Mouse (Mus musculus) liver, postnatal 0 days (tissue): ENCODE results near the gene Gm20388. TPM values are rescaled to one million over a fixed set of nuclear protein-coding genes. Genes with fewer than 3 reads are reported as not detected.

Experiments
- ATAC-seq: fragments of 200-750 bp; cut with Nextera tagmentation; 2 replicates; pipeline ENCODE4 v1.8.0; 2017; ENCODE audit warnings: mild to moderate bottlenecking, moderate library complexity
- DNase-seq: peaks from one replicate; pipeline ENCODE4 v3.0.0-alpha.2; 2016
- H3K27ac ChIP-seq: fragments of 300-500 bp; sonication (generic); 2 replicates; pipeline ENCODE4 v1.5.1; 2014; ENCODE audit warnings: antibody characterized with exemption, moderate library complexity, mild to moderate bottlenecking, low read depth
- H3K27me3 ChIP-seq: fragments of 300-500 bp; sonication (generic); 2 replicates; pipeline ENCODE4 v1.6.1; 2014; ENCODE audit warnings: low read length, control low read depth, mixed read lengths; ENCODE audit not compliant: insufficient read depth
- H3K36me3 ChIP-seq: fragments of 300-500 bp; sonication (generic); replicated peaks from 2 replicates; pipeline ENCODE4 v1.6.1; 2014; ENCODE audit warnings: mild to moderate bottlenecking, control low read depth, low read length, moderate library complexity, mixed read lengths; ENCODE audit not compliant: insufficient read depth
- H3K4me1 ChIP-seq: fragments of 300-500 bp; sonication (generic); 2 replicates; pipeline ENCODE4 v1.6.1; 2014; ENCODE audit warnings: antibody characterized with exemption, mild to moderate bottlenecking, control low read depth; ENCODE audit not compliant: insufficient read depth
- H3K4me2 ChIP-seq: fragments of 300-500 bp; sonication (generic); 2 replicates; pipeline ENCODE4 v1.6.1; 2014; ENCODE audit warnings: low read depth, mild to moderate bottlenecking, low read length, moderate library complexity, mixed read lengths
- H3K4me3 ChIP-seq: fragments of 300-500 bp; sonication (generic); 2 replicates; pipeline ENCODE4 v1.5.1; 2014; ENCODE audit warnings: low read depth, low read length
- H3K9ac ChIP-seq: fragments of 300-500 bp; sonication (generic); replicated peaks from 2 replicates; pipeline ENCODE4 v1.6.1; 2014; ENCODE audit warnings: mild to moderate bottlenecking, moderate library complexity
- H3K9me3 ChIP-seq: fragments of 300-500 bp; sonication (generic); 2 replicates; pipeline ENCODE4 v1.6.1; 2016; ENCODE audit warnings: mild to moderate bottlenecking, control low read depth, low read length, mixed read lengths
- CTCF ChIP-seq: sonication (generic); IDR thresholded peaks from 2 replicates; pipeline ENCODE4 v1.5.1; 2016; ENCODE audit warnings: antibody characterized with exemption, low read depth
- EP300 ChIP-seq: IDR thresholded peaks from 2 replicates; pipeline ENCODE4 v1.6.1; 2016; ENCODE audit warnings: antibody characterized with exemption, low read depth, mild to moderate bottlenecking
- WGBS: fragments of 180-500 bp; shearing (Covaris S2); extraction: QIAGEN DNeasy Blood & Tissue Kit; methylation state at CpG from one replicate; pipeline ENCODE4 v1.1.7; 2014; ENCODE audit not compliant: insufficient replicate concordance; 5-methylcytosine and 5-hydroxymethylcytosine counted together
- polyA plus RNA-seq: library from polyadenylated mRNA; unstranded; fragments of >200 nt; fragmentation: Nextera tagmentation; extraction: Ambion mirVana; gene quantifications from 2 replicates; pipeline ENCODE4 v1.2.1, GENCODE M21; 2015

Gene Gm20388
- polyA plus RNA-seq, 1 experiment from 2014 or later = not detected

- Histone ChIP-seq H3K9ac (no peak overlapping the region), H3K27me3 (peaks cover 100% of the 10 kb centered on the region), H3K36me3 (no peaks in the 10 kb centered on the region), H3K9me3 (no peaks in the 10 kb centered on the region), H3K4me2 (no peak overlapping the region), H3K27ac (no peak overlapping the region), H3K4me3 (no peak overlapping the region), H3K4me1 (no peaks in the 10 kb centered on the region; the same call in 1 of the 2 replicates)
- TF ChIP-seq EP300 (no peak), CTCF (no peak)
- no peak for ATAC-seq
- no peak for DNase-seq
- 31% methylated on average over 8 of the region's 8 CpGs for WGBS
Observed at GRCm38 (mm10) chr8:121121704-121122103, 1211.1 kb downstream of the Gm20388 start.

- TF ChIP-seq EP300 (no peak), CTCF (no peak)
- no peaks in the 10 kb centered on the region for H3K9me3 ChIP-seq
- H3K36me3 ChIP-seq = no peaks in the 10 kb centered on the region
- ATAC-seq = no peak
- H3K4me3 ChIP-seq = no peak overlapping the region
- no peaks in the 10 kb centered on the region; the same call in 1 of the 2 replicates for H3K4me1 ChIP-seq
- WGBS = 28% methylated on average over 7 of the region's 7 CpGs
- H3K9ac ChIP-seq = no peak overlapping the region
- H3K27ac ChIP-seq = no peak overlapping the region
- no peak overlapping the region for H3K4me2 ChIP-seq
- no peak for DNase-seq
- peaks cover 100% of the 10 kb centered on the region for H3K27me3 ChIP-seq
Observed at GRCm38 (mm10) chr8:121122368-121122767, 1211.7 kb downstream of the Gm20388 start.

GRCm38 (mm10) chr8:121123113-121123512 lies 1212.5 kb downstream of the Gm20388 start:
- H3K9ac ChIP-seq = no peak overlapping the region
- TF ChIP-seq EP300 (no peak), CTCF (no peak)
- DNase-seq = no peak
- H3K27me3 ChIP-seq = peaks cover 100% of the 10 kb centered on the region
- peaks cover 4% of the 10 kb centered on the region; the same call in 1 of the 2 replicates for H3K4me1 ChIP-seq
- no peaks in the 10 kb centered on the region for H3K9me3 ChIP-seq
- no peak overlapping the region for H3K4me2 ChIP-seq
- no peak overlapping the region for H3K4me3 ChIP-seq
- 72% methylated on average over 2 of the region's 2 CpGs for WGBS
- H3K36me3 ChIP-seq = no peaks in the 10 kb centered on the region
- H3K27ac ChIP-seq = no peak overlapping the region
- ATAC-seq = no peak

GRCm38 (mm10) chr8:121124547-121125239 lies 1214.1 kb downstream of the Gm20388 start:
- DNase-seq (no peak), ATAC-seq (no peak)
- Histone ChIP-seq H3K36me3 (no peaks in the 10 kb centered on the region), H3K9ac (no peak overlapping the region), H3K27ac (no peak overlapping the region), H3K9me3 (no peaks in the 10 kb centered on the region), H3K4me3 (no peak overlapping the region), H3K4me1 (peaks cover 8% of the 10 kb centered on the region; the same call in 1 of the 2 replicates), H3K27me3 (peaks cover 100% of the 10 kb centered on the region), H3K4me2 (no peak overlapping the region)
- TF ChIP-seq EP300 = no peak
- TF ChIP-seq CTCF = no peak
- 8% methylated on average over 17 of the region's 17 CpGs for WGBS

GRCm38 (mm10) chr8:121125311-121125876 lies 1214.8 kb downstream of the Gm20388 start:
- Histone ChIP-seq H3K9ac (no peak overlapping the region), H3K4me3 (peak overlapping the region; percentile 22; the same call in 1 of the 2 replicates), H3K27ac (no peak overlapping the region), H3K36me3 (no peaks in the 10 kb centered on the region), H3K9me3 (no peaks in the 10 kb centered on the region), H3K4me1 (peaks cover 8% of the 10 kb centered on the region; the same call in 1 of the 2 replicates), H3K4me2 (peak overlapping the region; percentile 48), H3K27me3 (peaks cover 100% of the 10 kb centered on the region)
- TF ChIP-seq CTCF (peak; percentile 43), EP300 (no peak)
- WGBS = under 1% methylated on average over 36 of the region's 36 CpGs
- DNase-seq = peak; percentile 47
- 0 out of 2 replicates have a peak, but pooled peaks have one; percentile 29 for ATAC-seq

GRCm38 (mm10) chr8:121126191-121126590 lies 1215.5 kb downstream of the Gm20388 start:
- peaks cover 100% of the 10 kb centered on the region for H3K27me3 ChIP-seq
- ATAC-seq = no peak

More at GRCm38 (mm10) chr8:121126191-121126590, 1215.5 kb downstream of the Gm20388 start:
- Histone ChIP-seq H3K9ac (no peak overlapping the region), H3K9me3 (no peaks in the 10 kb centered on the region), H3K4me3 (no peak overlapping the region), H3K27ac (no peak overlapping the region), H3K4me2 (no peak overlapping the region), H3K36me3 (no peaks in the 10 kb centered on the region), H3K4me1 (peaks cover 8% of the 10 kb centered on the region; the same call in 1 of the 2 replicates)
- TF ChIP-seq EP300 (no peak), CTCF (no peak)
- 8% methylated on average over 6 of the region's 6 CpGs for WGBS
- no peak for DNase-seq
